Mouse (Mus musculus) heart, postnatal 0 days (tissue): ENCODE measurements around the gene Bbs2. TPM values are rescaled to one million over a fixed set of nuclear protein-coding genes. Genes with fewer than 3 reads are reported as not detected.

Experiments
- ATAC-seq: fragments of 200-750 bp; cut with Nextera tagmentation; 2 replicates; pipeline ENCODE4 v1.8.0; 2017; ENCODE audit warnings: low read depth, moderate number of reproducible peaks, moderate library complexity; ENCODE audit not compliant: insufficient read depth
- DNase-seq: peaks from one replicate; pipeline ENCODE4 v3.0.0-alpha.2; 2016; ENCODE audit warnings: low spot score
- H3K27ac ChIP-seq: fragments of 300-500 bp; sonication (generic); 2 replicates; pipeline ENCODE4 v1.5.1; 2014; ENCODE audit warnings: low read depth, mild to moderate bottlenecking
- H3K27me3 ChIP-seq: fragments of 300-500 bp; sonication (generic); 2 replicates; pipeline ENCODE4 v1.6.1; 2014; ENCODE audit warnings: low read length, mixed read lengths; ENCODE audit not compliant: control insufficient read depth, insufficient read depth
- H3K36me3 ChIP-seq: fragments of 300-500 bp; sonication (generic); replicated peaks from 2 replicates; pipeline ENCODE4 v1.6.1; 2014; ENCODE audit warnings: low read length, mixed read lengths; ENCODE audit not compliant: control insufficient read depth, insufficient read depth
- H3K4me1 ChIP-seq: fragments of 300-500 bp; sonication (generic); 2 replicates; pipeline ENCODE4 v1.6.1; 2014; ENCODE audit warnings: antibody characterized with exemption; ENCODE audit not compliant: control insufficient read depth, insufficient read depth
- H3K4me2 ChIP-seq: fragments of 300-500 bp; sonication (generic); 2 replicates; pipeline ENCODE4 v1.6.1; 2014; ENCODE audit warnings: low read depth, mild to moderate bottlenecking, low read length, moderate library complexity
- H3K4me3 ChIP-seq: fragments of 300-500 bp; sonication (generic); 2 replicates; pipeline ENCODE4 v1.5.1; 2014; ENCODE audit warnings: low read depth, low read length
- H3K9ac ChIP-seq: fragments of 300-500 bp; sonication (generic); replicated peaks from 2 replicates; pipeline ENCODE4 v1.6.1; 2014; ENCODE audit warnings: low read depth, low read length, mixed read lengths
- H3K9me3 ChIP-seq: fragments of 300-500 bp; sonication (generic); replicated peaks from 2 replicates; pipeline ENCODE4 v1.6.1; 2016; ENCODE audit warnings: low read length; ENCODE audit not compliant: control insufficient read depth
- CTCF ChIP-seq: IDR thresholded peaks from 2 replicates; pipeline ENCODE4 v1.5.1; 2016; ENCODE audit warnings: antibody characterized with exemption, control low read depth, low read depth
- EP300 ChIP-seq: IDR thresholded peaks from 2 replicates; pipeline ENCODE4 v1.6.1; 2016; ENCODE audit warnings: antibody characterized with exemption, low read depth
- WGBS: fragments of 180-500 bp; shearing (Covaris S2); extraction: QIAGEN DNeasy Blood & Tissue Kit; methylation state at CpG from one replicate; pipeline ENCODE4 v1.1.7; 2014; 5-methylcytosine and 5-hydroxymethylcytosine counted together
- polyA plus RNA-seq: library from polyadenylated mRNA; unstranded; fragments of >200 nt; fragmentation: Nextera tagmentation; extraction: Ambion mirVana; gene quantifications from 2 replicates; pipeline ENCODE4 v1.2.1, GENCODE M21; 2015
- total RNA-seq: library from RNA; depleted of rRNA; stranded (reverse); fragments of >200 nt; gene quantifications from 2 replicates; pipeline ENCODE4 v1.2.3, GENCODE M21; 2014; ENCODE audit warnings: low replicate concordance

Bbs2 gene
- total and polyA plus RNA-seq, 2 experiments from 2014 or later = 9.1 to 10.1 TPM

DNA sequence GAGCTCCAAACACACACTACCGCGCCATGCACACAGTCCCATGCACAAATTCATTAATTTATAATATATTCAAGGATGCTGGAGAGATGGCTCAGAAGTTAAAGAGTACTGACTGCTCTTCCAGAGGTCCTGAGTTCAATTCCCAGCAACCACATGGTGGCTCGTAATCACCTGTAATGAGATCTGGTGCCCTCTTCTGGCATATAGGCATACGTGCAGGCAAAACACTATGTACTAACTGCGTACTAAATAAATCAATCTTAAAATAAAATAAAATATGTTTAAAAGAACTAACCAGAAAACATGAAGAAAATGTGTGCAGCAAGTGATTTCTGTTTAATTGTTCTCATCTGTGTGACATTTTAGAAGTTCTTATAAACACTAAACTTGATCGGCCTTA lies 4.4 kb downstream of the Bbs2 start:
- no peak overlapping the region for H3K4me3 ChIP-seq
- no peaks in the 10 kb centered on the region for H3K36me3 ChIP-seq
- WGBS = 79% methylated on average over 6 of the region's 6 CpGs
- H3K4me2 ChIP-seq = no peak overlapping the region
- no peak overlapping the region for H3K9ac ChIP-seq
- DNase-seq (no peak), ATAC-seq (no peak)
- H3K4me1 ChIP-seq = peaks cover 5% of the 10 kb centered on the region; the same call in 1 of the 2 replicates
- no peaks in the 10 kb centered on the region for H3K9me3 ChIP-seq
- no peak for TF ChIP-seq EP300
- 0 out of 2 replicates have a peak, but pooled peaks have one; percentile 17 for TF ChIP-seq CTCF
- no peak overlapping the region for H3K27ac ChIP-seq
- no peaks in the 10 kb centered on the region for H3K27me3 ChIP-seq

DNA sequence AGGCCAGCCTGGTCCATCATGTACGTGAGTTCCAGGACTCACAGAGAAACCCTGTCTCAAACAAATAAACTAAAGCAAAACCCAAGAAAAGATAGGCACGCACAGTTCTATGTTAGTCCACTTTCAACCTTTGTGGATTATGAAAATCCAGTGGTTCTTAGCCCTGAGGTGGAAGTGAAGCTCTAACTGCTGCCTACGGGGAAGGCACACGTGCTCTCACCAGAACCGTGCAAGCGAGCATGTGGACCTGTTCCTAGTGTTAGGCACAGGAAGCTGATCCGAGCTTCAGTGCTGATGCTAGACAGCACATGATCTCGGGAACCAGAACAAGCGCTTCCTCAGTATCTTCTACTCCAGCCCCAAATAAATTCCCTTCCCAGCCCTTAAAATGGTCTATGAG lies 5.9 kb downstream of the Bbs2 start:
- WGBS = 68% methylated on average over 9 of the region's 9 CpGs
- H3K4me3 ChIP-seq = no peak overlapping the region
- ATAC-seq (no peak), DNase-seq (no peak)
- no peaks in the 10 kb centered on the region for H3K27me3 ChIP-seq
- H3K4me1 ChIP-seq = no peaks in the 10 kb centered on the region
- TF ChIP-seq EP300 (no peak), CTCF (no peak)
- 0 out of 2 replicates have a peak overlapping the region, but pooled peaks have one; percentile 20 for H3K27ac ChIP-seq
- H3K9ac ChIP-seq = no peak overlapping the region
- no peaks in the 10 kb centered on the region for H3K9me3 ChIP-seq
- H3K36me3 ChIP-seq = no peaks in the 10 kb centered on the region
- no peak overlapping the region for H3K4me2 ChIP-seq

DNA sequence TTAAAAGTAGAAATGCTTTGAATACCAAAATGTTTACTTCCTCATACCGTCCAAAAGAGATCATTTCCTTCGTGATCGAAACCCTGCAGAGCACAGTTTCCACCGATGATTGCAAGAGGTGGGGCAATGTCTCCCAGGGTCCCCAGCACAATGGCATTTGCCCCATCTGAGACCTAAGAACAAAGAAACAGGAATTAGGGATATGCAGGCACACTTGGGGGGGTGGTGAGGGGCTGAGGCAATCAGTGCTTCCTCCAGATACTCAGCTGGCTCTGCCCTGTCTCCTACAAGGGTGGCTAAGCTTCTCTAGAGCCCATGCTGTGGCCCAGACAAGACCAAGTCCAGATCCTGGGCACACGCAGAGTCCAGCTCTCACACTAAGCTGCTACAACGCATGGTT lies 9.0 kb downstream of the Bbs2 start:
- 55% methylated on average over 6 of the region's 6 CpGs for WGBS

DNA sequence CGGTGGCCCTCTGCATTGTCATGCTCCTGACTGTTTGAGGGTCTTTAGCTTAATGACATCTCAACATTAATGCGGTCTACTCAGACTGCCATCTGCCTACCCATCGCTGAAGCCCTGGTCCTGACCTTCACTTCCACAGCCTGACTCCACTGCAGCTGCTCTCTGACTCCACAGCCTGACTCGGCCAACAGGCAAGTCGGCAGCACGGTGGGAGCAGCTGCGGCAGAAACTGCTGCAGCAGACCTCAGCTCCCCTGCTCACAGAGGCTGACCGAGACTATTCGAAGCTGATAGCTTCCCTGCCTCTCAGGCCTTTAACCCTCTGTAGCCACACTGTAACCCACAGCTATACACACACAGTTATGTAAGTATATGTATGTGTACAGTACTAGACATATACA lies 10.8 kb downstream of the Bbs2 start:
- ATAC-seq = no peak
- WGBS = 76% methylated on average over 9 of the region's 9 CpGs
- Histone ChIP-seq H3K36me3 (no peaks in the 10 kb centered on the region), H3K4me1 (no peaks in the 10 kb centered on the region), H3K27me3 (no peaks in the 10 kb centered on the region), H3K4me3 (no peak overlapping the region), H3K9me3 (no peaks in the 10 kb centered on the region), H3K4me2 (no peak overlapping the region), H3K27ac (no peak overlapping the region), H3K9ac (no peak overlapping the region)
- TF ChIP-seq CTCF (no peak), EP300 (no peak)
- no peak for DNase-seq

More for the DNA sequence above, 9.0 kb downstream of the Bbs2 start:
- Histone ChIP-seq H3K4me3 (no peak overlapping the region), H3K9me3 (no peaks in the 10 kb centered on the region), H3K9ac (no peak overlapping the region), H3K27me3 (no peaks in the 10 kb centered on the region), H3K4me2 (no peak overlapping the region), H3K4me1 (no peaks in the 10 kb centered on the region), H3K36me3 (no peaks in the 10 kb centered on the region), H3K27ac (no peak overlapping the region)
- DNase-seq = no peak
- no peak for ATAC-seq
- TF ChIP-seq CTCF = no peak
- no peak for TF ChIP-seq EP300

DNA sequence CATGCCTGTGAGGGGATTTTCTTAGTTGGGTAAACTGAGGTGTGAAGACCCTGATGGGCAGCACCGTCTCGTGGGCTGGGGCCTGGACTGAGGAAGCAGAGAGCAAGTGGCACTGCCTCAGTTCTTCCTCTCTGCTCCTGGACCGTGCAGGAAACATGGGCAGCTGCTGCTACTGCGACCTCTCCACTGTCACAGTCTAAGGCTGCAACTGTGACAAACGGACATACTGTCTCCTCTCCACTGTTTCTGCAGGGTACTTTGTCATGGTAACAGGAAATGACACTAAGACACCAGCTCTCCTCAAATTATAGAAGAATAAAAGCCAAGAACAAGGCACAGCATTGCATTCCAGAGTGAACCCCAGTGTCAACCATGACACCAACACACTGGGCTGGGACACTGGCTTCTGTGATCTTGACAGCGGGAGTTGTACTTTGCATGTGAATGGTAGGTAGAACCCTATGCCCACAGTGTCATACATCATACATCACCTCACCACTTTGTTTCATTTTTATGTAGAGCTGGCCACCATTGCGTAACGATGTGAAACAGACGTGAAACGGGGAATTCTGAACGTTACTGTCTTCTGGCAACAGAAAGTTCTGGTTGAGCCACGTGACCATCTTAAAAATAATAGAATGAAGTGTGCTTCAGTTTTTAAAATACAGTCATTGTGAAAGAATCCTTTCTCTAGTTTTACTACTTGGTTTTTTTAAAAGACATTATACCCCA lies 22.1 kb downstream of the Bbs2 start:
- WGBS = 81% methylated on average over 12 of the region's 12 CpGs
- Histone ChIP-seq H3K9ac (no peak overlapping the region), H3K27me3 (no peaks in the 10 kb centered on the region), H3K4me1 (no peaks in the 10 kb centered on the region), H3K27ac (no peak overlapping the region), H3K9me3 (no peaks in the 10 kb centered on the region), H3K36me3 (0 out of 2 replicates have a peak, but pooled peaks cover 5% of the 10 kb centered on the region), H3K4me2 (no peak overlapping the region), H3K4me3 (no peak overlapping the region)
- no peak for ATAC-seq
- no peak for DNase-seq
- TF ChIP-seq CTCF = no peak
- TF ChIP-seq EP300 = no peak

DNA sequence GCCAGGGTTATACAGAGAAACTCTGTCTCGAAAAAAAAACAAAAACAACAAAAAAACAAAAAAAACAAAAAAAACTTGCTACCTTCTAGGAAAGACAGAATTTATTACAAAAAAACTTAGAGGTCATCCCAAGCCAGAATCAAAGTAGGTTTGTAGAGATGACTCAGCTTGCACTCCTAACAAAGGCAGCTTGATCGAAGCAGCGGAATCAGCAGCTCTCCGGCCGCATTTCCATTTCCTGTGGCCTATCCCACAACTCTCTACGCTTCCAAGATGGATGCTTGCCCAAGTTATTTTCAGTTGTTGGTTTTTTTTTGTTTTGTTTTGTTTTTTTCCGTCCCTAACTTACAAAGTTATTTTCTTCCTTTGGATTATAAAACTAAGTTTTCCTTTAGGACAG lies 29.9 kb downstream of the Bbs2 start:
- ATAC-seq (no peak), DNase-seq (no peak)
- Histone ChIP-seq H3K4me3 (no peak overlapping the region), H3K4me2 (no peak overlapping the region), H3K36me3 (peaks cover 28% of the 10 kb centered on the region), H3K27me3 (no peaks in the 10 kb centered on the region), H3K9ac (no peak overlapping the region), H3K27ac (no peak overlapping the region), H3K9me3 (no peaks in the 10 kb centered on the region), H3K4me1 (no peaks in the 10 kb centered on the region)
- TF ChIP-seq EP300 = no peak
- TF ChIP-seq CTCF = no peak
- WGBS = 81% methylated on average over 7 of the region's 7 CpGs
